In genomic region chr4:84646576-84646975, GRCm38 (mm10) we compare ENCODE assay signal across 28 mouse cellular contexts. TPM values are rescaled to one million over a fixed set of nuclear protein-coding genes. Genes with fewer than 3 reads are reported as not detected.
"Had no signal": no experiment of that assay in that cellular context is flagged by ENCODE, and none has a peak within 500 bp of the region (broad histone marks: within the 10 kb centered on the region; RNA-seq: fewer than 3 reads in every experiment).

No protein-coding gene starts in this region.

- ATAC-seq: forebrain, embryonic 13.5 days; forebrain, embryonic 14.5 days; forebrain, embryonic 15.5 days; forebrain, embryonic 16.5 days; forebrain, postnatal 0 days had no signal

- H3K4me3 ChIP-seq: embryonic facial prominence, embryonic 10.5 days; embryonic facial prominence, embryonic 12.5 days; embryonic facial prominence, embryonic 13.5 days; embryonic facial prominence, embryonic 15.5 days; erythroblast, embryonic 14.5 days; forebrain, embryonic 10.5 days; forebrain, embryonic 12.5 days; forebrain, embryonic 13.5 days; forebrain, embryonic 15.5 days; gastrocnemius, adult 2 months; heart, adult 2 months; heart, embryonic 10.5 days had no signal

- DNase-seq: cerebellum, adult 9-10 months; cerebellum, adult 9-11 months; cerebellum, postnatal 10 days; cerebellum, postnatal 14 days; cerebellum, postnatal 25 days; embryo, embryonic 11 days; forebrain, postnatal 0 days; gastrocnemius, adult 2 months; gastrocnemius, postnatal 10 days; gastrocnemius, postnatal 14 days; gastrocnemius, postnatal 25 days; gastrocnemius, postnatal 36 days; heart, adult 11 months; heart, adult 18-20 months; heart, adult 2 months had no signal

- H3K9me3 ChIP-seq: embryonic facial prominence, embryonic 10.5 days; embryonic facial prominence, embryonic 12.5 days; embryonic facial prominence, embryonic 13.5 days; embryonic facial prominence, embryonic 15.5 days; forebrain, embryonic 10.5 days; forebrain, embryonic 12.5 days; forebrain, embryonic 13.5 days; forebrain, embryonic 15.5 days; heart, embryonic 10.5 days had no signal

- H3K4me2 ChIP-seq: embryonic facial prominence, embryonic 12.5 days; embryonic facial prominence, embryonic 13.5 days; embryonic facial prominence, embryonic 15.5 days; forebrain, embryonic 12.5 days; forebrain, embryonic 13.5 days; forebrain, embryonic 15.5 days; heart, embryonic 11.5 days had no signal

- H3K27ac ChIP-seq: embryonic facial prominence, embryonic 10.5 days; embryonic facial prominence, embryonic 12.5 days; embryonic facial prominence, embryonic 13.5 days; embryonic facial prominence, embryonic 15.5 days; forebrain, embryonic 10.5 days; forebrain, embryonic 12.5 days; forebrain, embryonic 13.5 days; forebrain, embryonic 15.5 days; gastrocnemius, adult 2 months; heart, adult 2 months; heart, embryonic 10.5 days had no signal

- H3K4me1 ChIP-seq: forebrain, embryonic 13.5 days; forebrain, embryonic 15.5 days; heart, embryonic 10.5 days had no signal

- H3K9ac ChIP-seq: embryonic facial prominence, embryonic 12.5 days; embryonic facial prominence, embryonic 13.5 days; embryonic facial prominence, embryonic 15.5 days; forebrain, embryonic 12.5 days; forebrain, embryonic 13.5 days; forebrain, embryonic 15.5 days; forebrain, postnatal 0 days had no signal

- H3K27me3 ChIP-seq: embryonic facial prominence, embryonic 12.5 days; embryonic facial prominence, embryonic 13.5 days; embryonic facial prominence, embryonic 15.5 days; forebrain, embryonic 12.5 days; forebrain, embryonic 13.5 days; forebrain, embryonic 15.5 days had no signal

- H3K36me3 ChIP-seq: embryonic facial prominence, embryonic 10.5 days; embryonic facial prominence, embryonic 12.5 days; embryonic facial prominence, embryonic 13.5 days; embryonic facial prominence, embryonic 15.5 days; forebrain, embryonic 10.5 days; forebrain, embryonic 12.5 days; forebrain, embryonic 15.5 days; heart, embryonic 10.5 days had no signal

RNA-seq across cellular contexts. Expression of gene Bnc2, which starts 28.5 kb away (rescaled TPM):
- polyA plus RNA-seq: erythroblast, embryonic 14.5 days had no signal
